Mouse (Mus musculus) hindbrain, embryonic 16.5 days (tissue): ENCODE results near the gene Lrmp. TPM values are rescaled to one million over a fixed set of nuclear protein-coding genes. Genes with fewer than 3 reads are reported as not detected.

Experiments
- ATAC-seq: fragments of 200-750 bp; cut with Nextera tagmentation; 2 replicates; pipeline ENCODE4 v1.8.0; 2017; ENCODE audit warnings: moderate TSS enrichment, moderate library complexity
- H3K27ac ChIP-seq: fragments of 300-500 bp; sonication (generic); 2 replicates; pipeline ENCODE4 v1.5.1; 2014; ENCODE audit warnings: low read depth, mild to moderate bottlenecking, control low read depth, low read length, moderate library complexity
- H3K27me3 ChIP-seq: fragments of 300-500 bp; sonication (generic); replicated peaks from 2 replicates; pipeline ENCODE4 v1.6.1; 2014; ENCODE audit warnings: low read length; ENCODE audit not compliant: control insufficient read depth, insufficient read depth
- H3K36me3 ChIP-seq: fragments of 300-500 bp; sonication (generic); 2 replicates; pipeline ENCODE4 v1.6.1; 2014; ENCODE audit warnings: mild to moderate bottlenecking, low read length, moderate library complexity, mixed read lengths; ENCODE audit not compliant: control insufficient read depth, insufficient read depth
- H3K4me1 ChIP-seq: fragments of 300-500 bp; sonication (generic); 2 replicates; pipeline ENCODE4 v1.6.1; 2014; ENCODE audit warnings: low read depth, low read length; ENCODE audit not compliant: control insufficient read depth, insufficient read depth
- H3K4me2 ChIP-seq: fragments of 300-500 bp; sonication (generic); 2 replicates; pipeline ENCODE4 v1.6.1; 2014; ENCODE audit warnings: mild to moderate bottlenecking, low read length, control low read depth, moderate library complexity
- H3K4me3 ChIP-seq: fragments of 300-500 bp; sonication (generic); 2 replicates; pipeline ENCODE4 v1.5.1; 2014; ENCODE audit warnings: mild to moderate bottlenecking, low read length, control low read depth, moderate library complexity
- H3K9ac ChIP-seq: fragments of 300-500 bp; sonication (generic); 2 replicates; pipeline ENCODE4 v1.6.1; 2014; ENCODE audit warnings: low read depth, mild to moderate bottlenecking, control low read depth, low read length, moderate library complexity
- H3K9me3 ChIP-seq: fragments of 300-500 bp; sonication (generic); 2 replicates; pipeline ENCODE4 v1.6.1; 2014; ENCODE audit warnings: mild to moderate bottlenecking, low read length, moderate library complexity; ENCODE audit not compliant: control insufficient read depth
- WGBS: fragments of 180-500 bp; shearing (Covaris S2); extraction: QIAGEN DNeasy Blood & Tissue Kit; methylation state at CpG from one replicate; pipeline ENCODE4 v1.1.7; 2014; 5-methylcytosine and 5-hydroxymethylcytosine counted together
- polyA plus RNA-seq: library from polyadenylated mRNA; unstranded; fragments of >200 nt; fragmentation: Nextera tagmentation; extraction: Ambion mirVana; gene quantifications from 2 replicates; pipeline ENCODE4 v1.2.1, GENCODE M21; 2015

Lrmp gene
- polyA plus RNA-seq, 1 experiment from 2014 or later, result 0.89 TPM

DNA sequence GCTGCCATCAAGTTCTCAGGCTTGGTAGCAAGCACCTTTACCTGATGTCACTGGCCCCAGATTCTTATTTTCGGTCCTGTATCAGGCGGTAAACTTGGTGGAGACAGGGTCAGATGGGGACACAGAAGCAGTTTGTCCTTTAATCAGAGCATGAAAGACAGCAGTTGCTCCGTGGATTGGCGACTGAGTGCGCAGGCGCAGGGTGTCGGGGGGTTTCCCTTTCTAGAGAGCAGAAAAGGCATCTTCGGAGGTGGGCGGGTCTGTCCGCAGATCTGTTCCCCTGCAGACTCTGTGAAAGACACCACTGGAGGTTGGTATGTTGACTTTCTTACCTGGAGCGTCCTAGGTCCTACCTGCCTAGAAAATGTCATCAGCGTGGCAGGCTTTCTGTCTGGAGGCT, 26.4 kb downstream of the Lrmp start:
- H3K27me3 ChIP-seq, result no peaks in the 10 kb centered on the region
- no peaks in the 10 kb centered on the region for H3K9me3 ChIP-seq
- WGBS, result 93% methylated on average over 12 of the region's 12 CpGs
- H3K36me3 ChIP-seq, result no peaks in the 10 kb centered on the region
- no peak for ATAC-seq
- H3K4me3 ChIP-seq, result no peak overlapping the region
- H3K9ac ChIP-seq, result no peak overlapping the region
- no peak overlapping the region for H3K27ac ChIP-seq
- H3K4me2 ChIP-seq, result no peak overlapping the region
- H3K4me1 ChIP-seq, result no peaks in the 10 kb centered on the region

GRCm38 (mm10) chr6:145145173-145145572, 29.7 kb downstream of the Lrmp start:
- ATAC-seq, result no peak
- Histone ChIP-seq H3K9me3 (no peaks in the 10 kb centered on the region), H3K27ac (no peak overlapping the region), H3K4me1 (no peaks in the 10 kb centered on the region), H3K36me3 (no peaks in the 10 kb centered on the region), H3K4me3 (no peak overlapping the region), H3K4me2 (no peak overlapping the region), H3K27me3 (no peaks in the 10 kb centered on the region), H3K9ac (no peak overlapping the region)
- WGBS, result 73% methylated on average over 7 of the region's 7 CpGs

DNA sequence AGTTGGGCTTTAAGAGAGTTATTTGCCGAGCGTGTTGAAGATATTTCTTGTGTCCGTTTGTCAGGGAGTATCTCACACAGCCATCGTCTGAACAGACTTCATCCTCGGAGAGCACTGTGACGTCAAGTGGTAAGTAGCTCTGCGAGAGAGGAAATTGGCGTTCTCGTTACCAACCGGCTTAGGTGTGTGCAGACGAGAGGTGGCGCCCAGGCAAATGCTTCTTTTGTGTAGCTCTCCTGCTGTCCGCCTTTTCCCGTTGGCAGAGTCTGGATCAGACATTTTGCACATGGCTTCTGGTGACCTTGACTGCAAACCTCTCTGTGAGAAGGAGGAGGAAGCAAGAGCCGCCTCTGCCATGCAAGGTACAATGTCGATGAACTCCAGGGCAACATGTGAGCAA, 32.3 kb downstream of the Lrmp start:
- no peaks in the 10 kb centered on the region for H3K4me1 ChIP-seq
- no peaks in the 10 kb centered on the region for H3K9me3 ChIP-seq
- H3K9ac ChIP-seq, result no peak overlapping the region
- ATAC-seq, result no peak
- H3K27ac ChIP-seq, result no peak overlapping the region
- no peaks in the 10 kb centered on the region for H3K27me3 ChIP-seq
- WGBS, result 88% methylated on average over 16 of the region's 16 CpGs
- no peak overlapping the region for H3K4me3 ChIP-seq
- H3K4me2 ChIP-seq, result no peak overlapping the region
- H3K36me3 ChIP-seq, result no peaks in the 10 kb centered on the region

- 29% methylated on average over 9 of the region's 9 CpGs for WGBS
- Histone ChIP-seq H3K9ac (no peak overlapping the region), H3K4me3 (no peak overlapping the region), H3K27ac (no peak overlapping the region), H3K36me3 (no peaks in the 10 kb centered on the region), H3K9me3 (no peaks in the 10 kb centered on the region), H3K27me3 (no peaks in the 10 kb centered on the region), H3K4me1 (no peaks in the 10 kb centered on the region), H3K4me2 (no peak overlapping the region)
- no peak for ATAC-seq
Observed at GRCm38 (mm10) chr6:145149054-145149453, 33.6 kb downstream of the Lrmp start.

GRCm38 (mm10) chr6:145158619-145159018, 43.2 kb downstream of the Lrmp start:
- no peak overlapping the region for H3K27ac ChIP-seq
- H3K27me3 ChIP-seq, result no peaks in the 10 kb centered on the region
- H3K36me3 ChIP-seq, result no peaks in the 10 kb centered on the region
- no peaks in the 10 kb centered on the region for H3K4me1 ChIP-seq
- no peak for ATAC-seq
- 75% methylated on average over 4 of the region's 4 CpGs for WGBS
- H3K9me3 ChIP-seq, result no peaks in the 10 kb centered on the region
- no peak overlapping the region for H3K9ac ChIP-seq
- no peak overlapping the region for H3K4me3 ChIP-seq
- H3K4me2 ChIP-seq, result no peak overlapping the region

GRCm38 (mm10) chr6:145160581-145160980, 45.1 kb downstream of the Lrmp start:
- no peak overlapping the region for H3K27ac ChIP-seq
- H3K4me1 ChIP-seq, result no peaks in the 10 kb centered on the region
- H3K4me3 ChIP-seq, result no peak overlapping the region
- 75% methylated on average over 5 of the region's 5 CpGs for WGBS
- H3K36me3 ChIP-seq, result no peaks in the 10 kb centered on the region
- no peaks in the 10 kb centered on the region for H3K27me3 ChIP-seq
- H3K9ac ChIP-seq, result no peak overlapping the region
- H3K9me3 ChIP-seq, result no peaks in the 10 kb centered on the region; the same call in 1 of the 2 replicates
- no peak overlapping the region for H3K4me2 ChIP-seq
- ATAC-seq, result no peak

GRCm38 (mm10) chr6:145171892-145172606, 56.6 kb downstream of the Lrmp start:
- WGBS, result 74% methylated on average over 14 of the region's 14 CpGs
- H3K9ac ChIP-seq, result no peak overlapping the region
- no peak for ATAC-seq

DNA sequence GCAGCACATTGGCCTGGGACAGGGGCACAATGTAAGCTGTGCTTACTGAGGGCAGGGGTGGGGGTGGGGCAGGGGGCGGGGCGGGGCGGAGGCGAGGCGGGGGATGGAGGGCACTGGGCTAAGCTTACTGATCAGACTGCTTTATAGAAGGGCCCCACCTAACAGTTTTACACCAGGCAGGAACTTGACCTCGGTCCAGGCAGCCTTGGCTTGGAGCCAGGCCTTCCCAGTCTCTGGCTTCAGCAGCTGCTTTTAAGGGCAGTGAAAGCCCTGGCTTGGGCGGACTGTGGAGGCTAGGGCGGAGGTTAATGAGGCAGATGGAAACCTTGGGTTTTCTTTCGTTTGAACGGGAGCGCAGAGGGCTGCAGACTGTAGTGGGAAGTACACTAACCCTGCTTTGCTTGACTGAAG, 58.3 kb downstream of the Lrmp start:
- H3K36me3 ChIP-seq, result no peaks in the 10 kb centered on the region
- no peaks in the 10 kb centered on the region for H3K9me3 ChIP-seq
- no peaks in the 10 kb centered on the region; the same call in none of the 2 replicates for H3K27me3 ChIP-seq
- WGBS, result 2% methylated on average over 11 of the region's 11 CpGs
- H3K27ac ChIP-seq, result no peak overlapping the region
- ATAC-seq, result peak; percentile 69
- H3K4me3 ChIP-seq, result no peak overlapping the region
- H3K4me1 ChIP-seq, result peaks cover 6% of the 10 kb centered on the region
- H3K4me2 ChIP-seq, result peak overlapping the region; percentile 25; the same call in 1 of the 2 replicates
- no peak overlapping the region for H3K9ac ChIP-seq

More at GRCm38 (mm10) chr6:145171892-145172606, 56.6 kb downstream of the Lrmp start:
- Histone ChIP-seq H3K9me3 (no peaks in the 10 kb centered on the region), H3K27ac (no peak overlapping the region), H3K4me2 (no peak overlapping the region), H3K4me3 (no peak overlapping the region), H3K4me1 (peaks cover 6% of the 10 kb centered on the region), H3K27me3 (no peaks in the 10 kb centered on the region; the same call in 1 of the 2 replicates), H3K36me3 (no peaks in the 10 kb centered on the region)

DNA sequence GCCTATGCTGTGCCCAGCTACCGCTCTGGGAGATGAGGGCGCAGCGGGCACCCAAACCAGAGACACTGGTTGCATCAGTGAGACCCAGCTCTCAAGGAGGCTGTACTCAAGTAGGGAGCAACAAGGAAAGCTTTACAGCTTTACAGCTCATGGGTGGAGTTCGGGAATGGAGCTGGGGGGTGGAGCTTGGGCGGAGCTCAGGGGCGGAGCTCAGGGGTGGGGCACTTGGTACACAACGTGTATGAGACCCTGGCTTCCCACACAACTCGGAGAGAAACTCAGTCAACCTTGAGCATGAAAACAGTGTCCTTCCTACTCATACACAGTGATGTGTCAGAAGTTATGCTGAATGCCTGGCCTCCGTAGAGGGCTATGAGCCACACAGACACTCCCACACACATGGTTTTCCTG, 60.1 kb downstream of the Lrmp start:
- Histone ChIP-seq H3K4me2 (no peak overlapping the region), H3K27ac (no peak overlapping the region), H3K4me3 (no peak overlapping the region), H3K9ac (no peak overlapping the region), H3K27me3 (no peaks in the 10 kb centered on the region; the same call in none of the 2 replicates), H3K9me3 (no peaks in the 10 kb centered on the region), H3K36me3 (no peaks in the 10 kb centered on the region), H3K4me1 (peaks cover 6% of the 10 kb centered on the region)
- ATAC-seq, result no peak
- 31% methylated on average over 9 of the region's 9 CpGs for WGBS
